In genomic region chr2:75518607-75519006, GRCm38 (mm10) we compare ENCODE assay signal across 23 mouse cellular contexts.
A peak's percentile ranks its signal among the peaks of the same experiment; 100 is the strongest.
DNase-seq lines count a peak whose midpoint lies in the region; ATAC-seq and TF ChIP-seq lines count a peak whose summit lies in the region.
"Had no signal": no experiment of that assay in that cellular context is flagged by ENCODE, and none has a peak within 500 bp of the region (broad histone marks: within the 10 kb centered on the region; RNA-seq: fewer than 3 reads in every experiment).

No protein-coding gene starts in this region.

- DNase-seq in heart, adult 11 months = peak; percentile 61
- DNase-seq in heart, adult 2 months = no peak
- DNase-seq in brain, embryonic 14.5 days (ENCODE audit: low read depth) = peak; percentile 81
- DNase-seq in cerebellum, adult 18-20 months = peak; percentile 48 to 53
- DNase-seq in cerebellum, postnatal 25 days = peak; percentile 69 to 75
- DNase-seq in urinary bladder, adult 18-20 months (ENCODE audit: low spot score in 2 of 2) = no peak
- DNase-seq in testis, postnatal 10 days (ENCODE audit: low spot score) = no peak
- DNase-seq: adrenal gland, postnatal 36 days; embryo, embryonic 11 days; heart, adult 18-20 months; heart, postnatal 36 days; lung, adult 18-20 months; lung, postnatal 14 days; midbrain, embryonic 14.5 days; right cerebral cortex, postnatal 14 days; thymus, adult 18-20 months had no signal

- no peak for ATAC-seq in kidney, embryonic 15.5 days (replicated peaks; ENCODE audit: low FRiP score)
- ATAC-seq: intestine, embryonic 16.5 days had no signal

- WGBS in heart, adult 2 months = 67% methylated on average over 1 of the region's 1 CpGs
- WGBS in kidney, embryonic 15.5 days = 59% methylated on average over 1 of the region's 1 CpGs

- H3K4me2 ChIP-seq in kidney, embryonic 15.5 days = no peak overlapping the region
- H3K4me2 ChIP-seq: hindbrain, embryonic 15.5 days; neural tube, embryonic 15.5 days had no signal

- no peak overlapping the region for H3K9ac ChIP-seq in heart, adult 2 months (ENCODE audit: low read depth, low read length)
- no peak overlapping the region for H3K9ac ChIP-seq in kidney, embryonic 15.5 days
- H3K9ac ChIP-seq: hindbrain, embryonic 15.5 days; neural tube, embryonic 15.5 days had no signal

- intact Hi-C loops in heart, adult 2 months (cut with DNase I) = no loop called here

- no peaks in the 10 kb centered on the region for H3K9me3 ChIP-seq in kidney, embryonic 15.5 days (replicated peaks)
- H3K9me3 ChIP-seq: hindbrain, embryonic 15.5 days; megakaryocyte, embryonic 14.5 days; neural tube, embryonic 15.5 days had no signal

- no peaks in the 10 kb centered on the region for H3K36me3 ChIP-seq in heart, adult 2 months (ENCODE audit: control insufficient read depth, insufficient read depth, low read length)
- H3K36me3 ChIP-seq in kidney, embryonic 15.5 days = no peaks in the 10 kb centered on the region
- H3K36me3 ChIP-seq: hindbrain, embryonic 15.5 days; neural tube, embryonic 15.5 days had no signal

- no peaks in the 10 kb centered on the region for H3K4me1 ChIP-seq in heart, adult 2 months (ENCODE audit: control insufficient read depth, insufficient read depth, low read length)
- peaks cover 11% of the 10 kb centered on the region; the same call in 1 of the 2 replicates for H3K4me1 ChIP-seq in kidney, embryonic 15.5 days
- H3K4me1 ChIP-seq: hindbrain, embryonic 15.5 days; megakaryocyte, embryonic 14.5 days; neural tube, embryonic 15.5 days had no signal

- no peak for TF ChIP-seq POLR2A in heart, adult 2 months (IDR thresholded peaks at IDR 0.05; ENCODE audit: insufficient read depth, low read depth, low read length)
- TF ChIP-seq POLR2A in brain, embryonic 14.5 days (IDR thresholded peaks at IDR 0.05; ENCODE audit: borderline replicate concordance, extremely low read depth, insufficient read depth, insufficient read length, poor library complexity, severe bottlenecking) = no peak

- no peak overlapping the region for H3K27ac ChIP-seq in heart, adult 2 months
- no peak overlapping the region for H3K27ac ChIP-seq in kidney, embryonic 15.5 days
- H3K27ac ChIP-seq: hindbrain, embryonic 15.5 days; kidney, postnatal 0 days; neural tube, embryonic 15.5 days had no signal

- no peaks in the 10 kb centered on the region for H3K79me2 ChIP-seq in heart, adult 2 months (replicated peaks; ENCODE audit: control insufficient read depth, insufficient read depth, low read length)

- no peak overlapping the region for H3K4me3 ChIP-seq in heart, adult 2 months
- no peak overlapping the region for H3K4me3 ChIP-seq in kidney, embryonic 15.5 days (replicated peaks)
- H3K4me3 ChIP-seq: hindbrain, embryonic 15.5 days; megakaryocyte, embryonic 14.5 days; neural tube, embryonic 15.5 days had no signal

- no peaks in the 10 kb centered on the region for H3K27me3 ChIP-seq in heart, adult 2 months (ENCODE audit: control insufficient read depth, insufficient read depth, low read length)
- H3K27me3 ChIP-seq in kidney, embryonic 15.5 days = no peaks in the 10 kb centered on the region; the same call in 1 of the 2 replicates
- H3K27me3 ChIP-seq: CH12.LX; hindbrain, embryonic 15.5 days; neural tube, embryonic 15.5 days had no signal

- no peak for TF ChIP-seq CTCF in heart, adult 2 months (IDR thresholded peaks at IDR 0.05)
- TF ChIP-seq CTCF in brain, embryonic 14.5 days (IDR thresholded peaks at IDR 0.05; ENCODE audit: borderline replicate concordance, extremely low read depth, insufficient read depth, insufficient read length) = no peak

- no peak for TF ChIP-seq EP300 in heart, adult 2 months (IDR thresholded peaks at IDR 0.05; ENCODE audit: insufficient read depth, low read depth, low read length)

Comparison
In these comparisons a context has a peak if more than half of its experiments do, and no peak if none do; other contexts are left out.
1. DNase-seq: peak in heart, adult 11 months (single experiment), brain, embryonic 14.5 days (single experiment), cerebellum, adult 18-20 months (2 of 2) and cerebellum, postnatal 25 days (2 of 2); none in heart, adult 2 months (0 of 2), urinary bladder, adult 18-20 months (0 of 2) and testis, postnatal 10 days (single experiment).